Mouse (Mus musculus) adrenal gland, adult 18-20 months (tissue): ENCODE results near the gene Fcf1. TPM values are rescaled to one million over a fixed set of nuclear protein-coding genes. Genes with fewer than 3 reads are reported as not detected.

Experiments used
- DNase-seq, 2 experiments: peaks; one replicate each; pipeline ENCODE4 v3.0.0; 2021 to 2022; ENCODE audit warnings: low spot score in 2 of 2
- long read RNA-seq, 2 experiments: library from polyadenylated mRNA; stranded (forward); transcript quantifications; one replicate each; pipeline ENCODE4 v2.0.0; 2021
- total RNA-seq, 2 experiments: library from RNA; stranded (reverse); gene quantifications; 1 replicate in 1 of 2; 2 replicates in 1 of 2; pipeline ENCODE4 v1.2.3; 2021

Gene Fcf1
- total RNA-seq: 10 to 100 TPM; 83.5 to 86.1 TPM
- long read RNA-seq, experiment 1, transcript Fcf1-201 (8 exons, 749 nt): major isoform, 13 of 19 reads
- long read RNA-seq, experiment 1, partial matches to known transcripts: 6 of 19 reads
- long read RNA-seq, experiment 1, other reads (novel, unspliced or antisense): 0 of 19 reads
- long read RNA-seq, experiment 2, transcript Fcf1-201 (8 exons, 749 nt): major isoform, 37 of 81 reads
- long read RNA-seq, experiment 2, partial matches to known transcripts: 42 of 81 reads
- long read RNA-seq, experiment 2, other reads (novel, unspliced or antisense): 2 of 81 reads

DNA sequence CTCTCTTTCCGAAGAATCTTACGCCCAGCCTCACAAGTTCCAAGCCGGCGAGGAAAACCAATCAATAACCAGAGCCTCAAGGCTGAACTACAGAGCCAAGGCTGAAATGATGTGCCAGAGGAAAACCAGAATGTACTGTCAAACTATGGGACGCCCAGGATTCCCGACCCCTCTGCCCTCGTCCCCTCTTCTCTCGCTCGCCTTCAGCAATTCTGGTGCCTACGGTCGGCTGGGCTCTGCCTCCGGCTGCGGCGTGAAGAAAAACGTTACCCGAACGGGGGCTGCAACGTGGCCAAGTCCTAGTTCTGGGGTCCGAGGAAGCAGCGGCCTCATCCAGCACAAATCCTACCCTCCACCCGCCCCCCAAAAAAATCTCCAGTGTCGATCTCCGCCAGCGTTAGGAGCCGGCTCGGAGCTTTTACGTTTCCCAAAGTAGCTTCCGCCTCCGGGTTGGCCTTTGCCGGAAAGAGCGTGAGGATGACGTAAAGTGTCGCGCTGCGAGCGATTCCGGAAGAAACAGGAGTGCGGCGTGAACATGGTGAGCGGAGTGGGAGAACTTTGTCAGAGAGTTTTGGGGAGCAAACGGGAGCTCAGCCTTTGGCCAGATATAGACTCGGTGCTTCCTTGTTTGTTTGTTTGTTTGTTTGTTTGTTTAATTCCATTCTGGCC is at the start of gene Fcf1, which contains the start of gene Arel1:
Fcf1 (plus strand) TSS at position 470 of the 669 bp plus-strand sequence.
Arel1 (minus strand) TSS at position 473 of the 669 bp plus-strand sequence.
- peak; percentile 82 to 84 for DNase-seq

DNA sequence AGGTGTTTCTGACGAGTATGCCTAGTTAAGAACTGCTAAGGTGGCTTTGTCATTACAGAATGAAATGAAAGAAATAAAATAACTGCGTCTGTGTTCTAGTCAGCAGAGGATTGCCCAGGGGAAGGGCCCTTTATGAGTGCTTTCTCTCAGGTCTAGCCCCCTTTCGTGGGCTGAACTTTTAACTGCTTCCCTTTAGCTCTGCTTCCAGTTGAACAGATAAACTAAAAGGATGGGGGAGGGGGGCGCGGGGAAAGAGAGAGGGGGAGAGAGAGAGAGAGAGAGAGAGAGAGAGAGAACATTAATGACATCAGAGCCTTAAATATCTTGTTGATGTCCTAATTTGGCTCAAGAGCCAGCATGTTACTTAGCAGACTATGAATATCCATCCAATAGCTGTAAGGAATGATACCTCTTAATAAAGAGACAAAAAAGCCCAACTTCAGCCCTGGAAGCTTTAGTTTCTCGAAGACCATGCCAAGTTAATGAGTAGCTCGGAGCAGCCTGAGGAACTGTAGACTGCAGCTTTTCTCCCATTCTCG is 48.7 kb upstream of the Fcf1 start:
- DNase-seq: no peak

DNA sequence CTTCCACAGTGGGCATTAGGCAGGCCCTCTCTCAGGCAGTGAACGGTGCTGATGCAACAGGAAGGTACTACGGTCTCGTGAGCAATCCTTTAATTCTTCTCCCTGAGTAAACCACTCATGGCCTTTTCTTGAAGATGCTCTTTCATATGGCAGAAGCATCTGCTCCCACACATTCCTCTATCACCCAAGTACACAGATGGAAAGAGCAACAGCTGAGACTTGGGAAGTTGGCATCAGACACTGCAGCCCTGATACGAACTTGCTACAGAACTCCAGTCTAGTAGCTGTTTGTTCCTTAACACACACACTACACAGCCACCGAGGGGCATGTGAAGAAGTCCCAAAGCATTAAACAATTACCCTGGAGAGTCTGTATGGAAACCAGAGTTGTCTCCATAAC is 46.4 kb upstream of the Fcf1 start:
- DNase-seq: no peak

DNA sequence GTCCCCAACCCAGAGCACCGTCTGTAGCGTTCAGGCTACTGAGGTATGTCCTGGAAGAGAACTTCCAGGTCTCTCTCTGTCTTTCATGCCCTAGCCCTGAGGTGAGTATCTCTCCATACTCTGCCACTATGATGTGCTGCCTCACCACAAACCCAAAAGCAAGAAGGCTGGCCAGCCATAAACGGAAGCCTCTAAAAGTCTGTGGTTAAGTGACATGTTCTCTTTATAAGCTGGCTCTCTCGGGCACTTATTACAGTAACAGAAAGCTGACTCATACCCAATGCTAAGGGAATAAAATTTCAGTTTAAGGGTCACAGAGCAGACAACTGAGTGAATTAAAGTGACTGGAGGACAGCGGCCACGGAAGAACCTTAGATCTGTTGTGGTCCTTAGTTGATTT is 44.2 kb upstream of the Fcf1 start:
- DNase-seq: no peak

DNA sequence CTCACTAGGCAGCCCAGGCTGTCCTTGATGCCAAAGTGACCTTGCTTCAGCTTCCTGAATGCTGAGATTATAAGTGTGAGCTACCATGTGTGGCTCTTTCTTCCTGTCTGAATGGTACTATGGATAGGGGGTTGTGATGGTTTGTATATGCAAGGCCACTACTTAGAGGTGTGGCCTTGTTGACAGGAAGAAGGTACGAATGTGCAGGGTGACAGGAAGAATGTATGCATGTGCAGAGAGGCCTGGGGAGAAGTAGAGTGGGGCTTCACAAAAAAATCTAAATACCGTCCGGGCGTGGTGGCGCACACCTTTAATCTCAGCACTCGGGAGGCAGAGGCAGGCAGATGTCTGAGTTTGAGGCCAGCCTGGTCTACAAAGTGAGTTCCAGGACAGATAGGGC is 38.5 kb upstream of the Fcf1 start:
- no peak for DNase-seq

DNA sequence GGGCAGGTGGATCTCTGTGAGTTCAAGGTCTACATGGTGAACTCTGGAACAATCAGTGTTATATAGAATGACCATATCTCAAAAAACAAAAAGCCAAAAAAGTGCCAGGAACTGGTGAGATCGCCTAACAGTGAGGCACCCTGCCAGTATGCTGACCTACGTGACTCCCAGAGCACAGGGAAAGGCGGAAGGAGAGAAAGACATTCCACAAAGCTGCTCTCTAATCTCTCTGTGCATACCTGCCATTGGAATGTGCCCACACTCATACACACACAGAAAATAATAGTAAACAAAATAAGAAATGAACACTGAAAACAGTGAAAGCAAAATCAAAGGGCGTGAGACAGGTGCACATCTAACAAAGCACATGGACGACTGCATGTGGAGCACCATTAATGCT is 35.4 kb upstream of the Fcf1 start:
- DNase-seq: no peak

DNA sequence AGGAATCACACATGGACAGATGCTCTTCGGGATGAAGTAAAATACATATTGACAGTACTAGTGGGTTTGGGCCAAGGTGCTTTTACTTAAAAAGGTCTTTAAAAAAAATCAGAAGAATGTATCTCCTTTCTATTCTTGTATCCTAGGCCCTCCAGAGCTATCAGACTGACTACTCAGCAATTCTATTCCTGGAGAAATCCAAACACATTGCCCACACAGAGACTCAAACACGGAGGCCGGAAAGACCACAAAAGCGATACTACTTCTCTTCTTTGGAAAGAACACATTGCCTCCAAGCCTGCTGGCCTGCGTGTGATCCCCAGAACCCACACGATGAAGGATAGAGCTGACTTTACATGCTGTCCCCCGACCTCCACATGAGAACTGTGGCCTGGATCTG is 31.6 kb upstream of the Fcf1 start:
- no peak for DNase-seq

DNA sequence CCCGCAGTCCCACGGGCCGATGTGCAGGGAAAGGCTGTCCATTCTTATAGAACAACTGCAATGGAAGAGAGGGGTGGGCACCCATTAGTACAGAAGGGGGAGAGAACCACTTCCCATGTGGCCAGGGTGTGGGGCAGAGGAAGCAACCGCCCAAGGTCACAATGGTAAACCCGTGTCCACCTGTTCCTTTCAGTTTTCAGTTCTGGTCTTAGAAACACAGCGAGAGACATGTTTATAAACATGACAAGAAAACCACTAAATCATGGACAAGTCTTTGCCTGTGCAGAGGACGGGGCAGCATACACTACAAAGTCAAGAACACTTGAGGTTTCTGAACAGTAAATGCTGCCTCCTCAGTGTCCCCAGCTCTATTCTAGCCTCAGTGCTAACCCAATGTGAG is 30.4 kb upstream of the Fcf1 start:
- no peak for DNase-seq

DNA sequence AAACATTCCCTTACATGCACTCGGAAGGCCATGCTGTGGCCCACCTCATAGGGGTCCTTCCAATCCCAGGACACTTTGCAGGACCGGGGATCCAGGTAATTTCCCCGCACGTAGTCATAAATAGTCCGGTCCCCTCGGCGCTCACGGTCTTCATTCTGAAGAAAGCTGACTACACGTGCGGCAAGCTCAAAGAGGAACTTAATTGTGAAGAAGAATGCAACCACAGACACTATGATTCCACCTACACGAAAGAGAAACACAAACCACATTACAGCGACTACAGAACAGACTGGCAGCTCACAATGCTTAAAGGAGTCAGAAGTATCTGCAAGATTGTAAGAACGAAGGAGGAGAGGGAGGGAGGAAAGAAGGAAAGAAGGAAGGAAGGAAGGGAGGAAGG is 29.0 kb upstream of the Fcf1 start:
- DNase-seq: no peak

DNA sequence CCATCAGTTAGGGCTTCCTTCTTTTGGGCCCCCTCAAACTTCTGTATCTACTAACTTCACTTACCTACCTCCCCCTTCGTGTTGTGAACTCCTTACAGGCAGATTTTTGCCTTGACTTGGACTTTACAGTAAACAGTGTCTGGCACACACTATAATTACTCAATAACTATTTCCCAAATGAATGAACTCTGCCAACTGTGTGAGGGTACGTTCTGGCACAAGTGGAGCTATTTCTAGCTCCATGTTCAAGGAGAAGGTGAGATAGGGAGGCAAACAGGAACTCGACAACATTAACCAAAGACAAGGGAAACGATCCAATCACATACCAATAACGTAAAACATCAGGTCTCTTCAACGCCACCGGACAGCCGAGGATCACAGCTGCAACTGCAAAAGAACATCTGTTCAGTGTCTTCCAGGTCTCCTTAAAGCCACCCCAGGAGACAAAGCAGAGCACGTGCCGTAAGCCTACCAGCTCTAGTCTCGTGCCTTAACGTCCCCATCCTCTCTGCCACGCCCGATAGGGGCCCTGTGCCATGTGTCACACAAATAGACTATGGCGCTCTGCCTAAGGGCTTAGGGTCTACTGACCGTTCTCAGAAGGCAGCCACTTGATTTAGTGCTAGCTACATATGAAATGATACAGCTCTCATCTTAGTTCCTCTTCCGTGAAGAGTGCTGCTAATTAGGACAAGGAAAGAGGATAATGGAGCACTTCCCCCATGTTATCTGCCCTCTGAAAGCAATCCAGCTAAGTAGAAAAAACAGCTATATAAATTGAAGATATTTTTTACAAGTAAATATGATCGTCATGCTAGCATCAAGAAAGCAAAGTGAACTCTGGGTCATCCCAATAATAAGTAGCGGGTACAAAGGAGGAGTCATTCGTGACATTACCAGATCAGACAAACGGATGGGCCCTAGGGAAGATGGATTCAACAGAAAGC is 27.4 kb upstream of the Fcf1 start:
- DNase-seq: no peak

DNA sequence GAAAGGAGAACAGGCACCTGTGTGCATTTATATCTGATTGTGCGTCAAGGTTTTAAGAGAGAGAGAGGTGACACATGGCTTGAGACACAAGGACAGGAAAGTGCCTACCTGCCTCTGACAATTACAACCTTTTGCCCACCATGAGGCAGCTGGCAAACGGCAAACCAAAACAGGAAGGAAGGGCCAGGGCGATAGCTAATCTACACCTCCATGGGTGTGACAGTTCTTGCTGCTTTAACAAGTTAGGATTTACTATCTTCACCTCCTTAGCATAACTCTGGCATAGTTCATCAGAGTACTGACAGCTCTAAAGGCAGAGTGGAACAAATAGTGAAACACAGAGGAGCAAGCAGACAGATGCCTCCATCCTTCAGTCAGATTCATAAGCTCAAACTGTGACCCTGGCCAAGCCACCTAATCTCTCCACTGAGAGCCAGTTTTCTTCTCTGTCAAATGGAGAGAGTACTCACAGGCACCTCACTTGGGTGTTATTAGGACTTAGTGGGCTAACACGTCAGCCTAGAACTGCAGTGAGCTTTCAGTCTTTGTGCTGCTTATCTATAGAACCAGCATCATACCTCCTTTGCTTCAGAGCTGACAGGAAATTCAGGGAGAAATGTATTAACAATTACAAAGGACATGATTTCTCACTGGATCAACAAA is 26.4 kb upstream of the Fcf1 start:
- DNase-seq: no peak

DNA sequence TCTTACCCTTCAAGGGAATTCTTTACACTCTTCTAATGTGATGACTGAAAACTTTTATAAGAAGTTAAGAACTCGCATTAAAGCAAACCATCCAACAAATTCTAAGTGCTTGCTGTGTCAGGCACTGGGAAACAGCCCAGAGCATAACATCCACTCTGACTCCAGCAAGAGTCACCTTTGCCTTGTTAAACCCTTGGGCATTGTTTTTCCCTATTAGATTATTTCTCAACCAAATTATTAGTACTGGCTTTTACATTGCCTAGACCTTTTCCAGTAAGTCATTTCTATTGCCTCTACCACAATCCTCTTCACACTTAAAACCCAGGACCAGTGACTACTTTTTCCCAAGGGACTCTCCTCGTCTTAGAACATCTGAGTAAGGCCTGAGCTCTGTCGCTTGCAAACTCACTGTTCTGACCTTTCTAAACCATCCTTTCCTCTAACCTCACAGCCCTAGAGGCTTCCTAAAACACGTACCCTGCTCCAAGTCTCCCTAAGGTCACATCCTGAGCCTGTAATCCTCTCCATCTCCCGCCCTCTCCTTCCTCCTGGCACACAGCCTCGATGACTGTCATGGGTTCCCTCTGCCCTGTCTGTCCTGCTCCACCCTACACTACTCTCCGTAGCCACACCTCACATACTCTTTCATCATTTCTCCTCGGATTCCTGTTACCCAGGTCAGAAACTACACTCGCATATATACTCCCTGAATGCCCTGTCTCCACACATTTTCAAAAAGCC is 25.7 kb upstream of the Fcf1 start:
- DNase-seq: no peak

DNA sequence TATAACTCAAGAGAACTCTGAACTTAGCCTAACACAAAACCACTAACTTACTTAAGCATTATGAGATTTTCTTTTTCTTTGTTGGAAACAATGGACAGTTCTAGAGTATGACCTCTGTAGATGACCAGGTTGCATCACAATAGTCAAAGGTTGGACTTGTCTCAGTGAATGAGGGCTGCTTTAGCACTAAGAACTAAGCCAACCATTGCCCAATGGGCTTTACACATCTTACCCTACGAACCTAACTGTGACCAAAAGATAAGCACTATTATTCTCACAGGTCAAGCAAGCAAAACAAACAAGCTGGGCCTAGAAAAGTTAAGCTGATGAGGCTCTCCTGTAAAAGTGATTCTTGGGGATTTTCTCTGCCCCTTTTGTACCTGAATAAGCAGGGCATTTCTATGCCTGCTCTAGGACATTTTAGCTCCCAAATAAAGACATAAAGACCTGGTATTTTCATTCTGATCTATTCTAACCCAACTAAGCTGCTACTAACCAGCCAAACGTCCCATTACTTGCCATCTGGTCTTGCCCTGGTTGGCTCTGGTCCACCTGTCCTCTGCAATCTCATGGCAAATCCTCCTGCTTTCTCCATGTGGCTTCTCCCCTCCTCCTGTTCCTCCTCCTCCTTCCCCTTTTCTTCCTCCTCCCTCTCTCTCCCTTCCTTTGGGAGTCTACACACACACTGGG is 22.7 kb upstream of the Fcf1 start:
- no peak for DNase-seq

DNA sequence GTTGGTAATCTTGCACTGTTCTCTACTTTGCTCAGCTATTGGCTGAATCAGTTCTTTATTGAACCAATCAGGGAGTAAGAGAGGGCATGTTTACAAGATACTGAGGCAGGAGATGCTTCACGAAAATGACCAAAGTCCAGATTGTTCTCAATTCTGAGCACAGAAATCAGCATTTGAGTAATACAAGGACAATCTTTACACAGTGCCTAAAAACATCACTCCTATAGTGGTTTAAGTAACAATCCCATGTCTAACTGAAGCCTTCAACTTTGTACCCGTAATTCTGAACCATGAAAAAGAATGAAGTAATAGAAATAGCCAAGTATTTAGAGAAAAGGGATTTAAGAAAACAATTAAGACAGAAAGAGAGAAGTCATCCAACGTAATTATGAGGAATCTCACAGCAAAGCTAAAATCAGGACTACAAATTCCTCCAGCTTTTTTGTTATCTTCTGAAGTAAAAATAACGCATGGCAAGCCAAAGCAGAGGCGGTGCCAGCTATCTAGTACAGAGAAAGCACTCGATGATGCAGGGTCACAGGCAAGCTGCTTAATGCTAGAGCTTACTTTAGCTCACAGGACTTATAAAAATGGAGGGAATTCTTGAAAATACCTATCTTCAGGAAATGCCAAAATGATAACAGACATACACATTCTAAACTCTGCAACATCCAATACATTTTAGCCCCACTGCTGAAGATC is 22.0 kb upstream of the Fcf1 start:
- no peak for DNase-seq

DNA sequence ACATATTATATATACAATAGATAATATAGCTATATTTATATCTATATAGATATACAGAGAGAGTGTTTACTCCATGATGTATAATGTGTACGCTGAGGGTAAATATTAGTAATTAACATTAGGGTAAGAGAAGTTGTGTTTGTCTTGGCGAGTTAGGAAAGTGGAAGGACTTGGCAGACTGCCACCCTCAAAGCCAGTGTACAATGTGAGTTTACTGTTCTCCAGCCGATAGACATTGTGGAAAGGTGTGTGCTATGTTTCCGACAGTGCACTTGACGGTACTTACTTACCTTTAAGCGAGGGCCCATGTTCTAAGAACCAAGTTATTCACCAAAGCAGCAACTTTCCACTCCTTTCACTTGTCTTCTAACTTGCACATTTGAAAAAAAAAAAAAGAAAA is 19.9 kb upstream of the Fcf1 start:
- no peak for DNase-seq

DNA sequence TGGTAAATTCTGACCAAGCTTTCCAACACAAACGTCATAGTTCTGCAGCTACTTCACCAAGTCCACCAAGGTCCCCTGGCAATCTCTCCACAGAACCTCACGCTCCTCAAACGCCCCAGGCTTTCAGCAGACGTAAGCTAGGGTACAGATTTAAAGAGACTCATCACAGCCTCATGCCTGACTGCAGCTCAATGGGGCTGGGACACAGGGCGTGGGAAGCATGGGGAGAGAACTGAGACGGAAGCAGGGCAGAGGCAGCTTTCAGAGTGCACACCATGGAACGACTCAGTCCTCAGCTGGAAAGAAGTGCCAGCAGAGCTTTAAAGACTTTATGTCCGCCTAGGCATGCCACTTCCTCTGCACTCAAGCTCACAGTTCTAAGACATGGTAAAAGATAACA is 19.2 kb upstream of the Fcf1 start:
- DNase-seq: no peak

DNA sequence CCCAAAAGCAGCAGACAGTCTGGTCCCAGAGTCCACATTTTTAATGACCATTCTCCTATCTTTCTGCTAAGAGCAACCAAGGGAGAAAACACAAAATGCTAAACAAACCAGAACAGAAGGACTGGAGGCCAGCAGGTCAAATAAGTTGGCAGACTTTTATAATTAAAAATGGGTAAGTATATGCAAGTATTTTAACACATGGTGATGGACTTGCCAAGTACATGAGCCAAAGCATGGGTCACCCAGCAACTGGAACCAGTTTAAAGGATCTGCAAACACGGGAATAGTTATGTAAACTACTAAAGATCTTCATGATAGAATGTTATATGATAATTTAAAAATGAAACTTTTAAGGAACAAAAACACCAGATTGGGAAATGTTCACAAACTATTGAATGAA is 18.3 kb upstream of the Fcf1 start:
- DNase-seq: no peak

DNA sequence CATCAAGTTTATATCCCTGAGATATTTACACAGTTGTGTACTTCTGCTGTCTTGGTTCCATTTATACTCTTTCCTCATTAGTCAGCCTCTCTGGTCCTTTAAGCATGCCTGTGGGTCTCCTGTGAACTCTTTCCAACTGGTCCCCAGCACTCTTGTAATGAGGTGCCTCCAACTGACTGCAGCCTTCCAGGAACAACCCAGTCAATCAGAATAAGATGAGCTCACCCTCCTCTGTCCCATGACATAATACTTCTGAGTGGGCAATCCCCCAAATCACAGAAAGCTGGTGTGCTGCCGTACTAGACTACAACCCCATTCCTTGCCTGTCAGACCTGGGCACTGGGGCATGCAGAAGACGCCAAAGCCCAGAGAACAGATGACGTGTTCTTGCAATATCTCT is 14.4 kb upstream of the Fcf1 start:
- DNase-seq: no peak

DNA sequence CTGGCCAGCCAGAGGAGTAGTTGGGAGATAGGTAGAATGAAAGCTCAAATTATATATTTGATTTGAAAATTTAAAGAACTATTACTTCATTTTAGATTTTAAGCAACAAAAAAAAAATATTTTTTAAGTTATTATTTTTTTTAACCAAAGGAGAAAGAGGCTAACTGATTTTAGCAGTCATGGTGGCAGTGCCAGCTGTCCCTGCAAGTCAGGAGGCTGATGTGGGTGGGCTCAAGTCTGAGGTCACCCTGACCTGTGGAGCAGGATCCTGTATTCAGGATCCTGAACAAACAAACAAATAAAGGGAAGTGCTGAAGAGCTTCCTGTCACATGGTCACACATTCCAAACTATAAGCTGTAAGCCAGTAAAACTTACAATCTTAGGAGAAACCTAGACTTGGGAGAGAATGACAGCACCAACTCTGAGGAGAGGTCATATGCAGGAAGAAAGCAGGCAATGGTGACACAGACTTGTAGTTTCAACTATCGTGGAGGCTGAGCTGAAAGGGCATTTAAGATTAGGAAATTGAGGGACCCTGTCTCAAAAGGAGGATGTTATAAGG is 11.8 kb upstream of the Fcf1 start:
- no peak for DNase-seq
